Mouse (Mus musculus): ENCODE data around the gene Gm498. TPM values are rescaled to one million over a fixed set of nuclear protein-coding genes. Genes with fewer than 3 reads are reported as not detected.

The Gm498 gene
- polyA plus RNA-seq, 1 experiment = not detected

GRCm38 (mm10) chr7:143848127-143848767 is 18.4 kb upstream of the Gm498 start:
- TF ChIP-seq GATA1 (IDR thresholded peaks at IDR 0.05; ENCODE audit: low read length) = no peak

- TF ChIP-seq GATA1 (IDR thresholded peaks at IDR 0.05; ENCODE audit: low read length) = no peak
These were observed 17.7 kb upstream of the Gm498 start for GRCm38 (mm10) chr7:143848768-143849482.

GRCm38 (mm10) chr7:143868874-143869273 is 2.2 kb downstream of the Gm498 start:
- no peak for TF ChIP-seq GATA1 (IDR thresholded peaks at IDR 0.05; ENCODE audit: low read length)

- no peak for TF ChIP-seq GATA1 (IDR thresholded peaks at IDR 0.05; ENCODE audit: low read length)
These were observed 17.1 kb downstream of the Gm498 start for GRCm38 (mm10) chr7:143883717-143884116.

GRCm38 (mm10) chr7:143891146-143891545 is 24.5 kb downstream of the Gm498 start:
- TF ChIP-seq GATA1 (IDR thresholded peaks at IDR 0.05; ENCODE audit: low read length) = no peak

GRCm38 (mm10) chr7:143892361-143892760 is 25.7 kb downstream of the Gm498 start:
- TF ChIP-seq GATA1 (IDR thresholded peaks at IDR 0.05; ENCODE audit: low read length) = no peak

- no peak for TF ChIP-seq GATA1 (IDR thresholded peaks at IDR 0.05; ENCODE audit: low read length)
These were observed 34.0 kb downstream of the Gm498 start for GRCm38 (mm10) chr7:143900667-143901066.

GRCm38 (mm10) chr7:143905176-143905575 is 38.5 kb downstream of the Gm498 start:
- TF ChIP-seq GATA1 (IDR thresholded peaks at IDR 0.05; ENCODE audit: low read length) = no peak

GRCm38 (mm10) chr7:143905606-143906005 is 39.0 kb downstream of the Gm498 start:
- no peak for TF ChIP-seq GATA1 (IDR thresholded peaks at IDR 0.05; ENCODE audit: low read length)

GRCm38 (mm10) chr7:143913611-143914010 is 47.0 kb downstream of the Gm498 start:
- no peak for TF ChIP-seq GATA1 (IDR thresholded peaks at IDR 0.05; ENCODE audit: low read length)

- TF ChIP-seq GATA1 (IDR thresholded peaks at IDR 0.05; ENCODE audit: low read length) = no peak
These were observed 52.5 kb downstream of the Gm498 start for GRCm38 (mm10) chr7:143919031-143919679.

- TF ChIP-seq GATA1 (IDR thresholded peaks at IDR 0.05; ENCODE audit: low read length) = no peak
These were observed 63.3 kb downstream of the Gm498 start for GRCm38 (mm10) chr7:143929899-143930298.

- no peak for TF ChIP-seq GATA1 (IDR thresholded peaks at IDR 0.05; ENCODE audit: low read length)
These were observed 72.0 kb downstream of the Gm498 start for GRCm38 (mm10) chr7:143938647-143939046.

- no peak for TF ChIP-seq GATA1 (IDR thresholded peaks at IDR 0.05; ENCODE audit: low read length)
These were observed 72.8 kb downstream of the Gm498 start for GRCm38 (mm10) chr7:143939476-143939875.

- no peak for TF ChIP-seq GATA1 (IDR thresholded peaks at IDR 0.05; ENCODE audit: low read length)
These were observed 76.5 kb downstream of the Gm498 start for GRCm38 (mm10) chr7:143942941-143943691.
